Mouse (Mus musculus): ENCODE results near the gene Lipc.
A peak's percentile ranks its signal among the peaks of the same experiment; 100 is the strongest.

Gene Lipc

DNA sequence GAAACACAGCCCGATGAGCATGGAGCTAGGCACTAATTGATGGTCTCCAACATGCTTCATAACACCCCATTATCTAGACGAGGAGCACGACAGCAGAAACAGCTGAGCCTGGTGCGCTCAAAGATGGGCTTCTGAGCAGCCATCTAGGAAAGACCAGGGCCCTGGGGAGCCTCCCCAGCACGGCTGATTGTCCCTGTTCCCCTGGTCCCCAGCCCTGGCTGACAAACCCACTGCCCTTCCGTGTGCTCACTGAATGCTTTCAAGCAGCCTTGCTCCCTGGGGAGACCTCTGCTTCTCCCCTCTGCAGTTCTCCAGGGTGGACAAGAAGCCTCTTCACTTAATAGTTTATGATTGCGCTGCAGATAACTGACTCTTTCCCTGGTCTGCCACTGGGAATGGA is 35.5 kb downstream of the Lipc start:
- no peak for DNase-seq (ENCODE audit: low read depth in 1 of 2, low spot score in 2 of 2)

GRCm38 (mm10) chr9:70915356-70915685 is 36.7 kb downstream of the Lipc start:
- DNase-seq (ENCODE audit: low read depth in 1 of 2, low spot score in 2 of 2): no peak

DNA sequence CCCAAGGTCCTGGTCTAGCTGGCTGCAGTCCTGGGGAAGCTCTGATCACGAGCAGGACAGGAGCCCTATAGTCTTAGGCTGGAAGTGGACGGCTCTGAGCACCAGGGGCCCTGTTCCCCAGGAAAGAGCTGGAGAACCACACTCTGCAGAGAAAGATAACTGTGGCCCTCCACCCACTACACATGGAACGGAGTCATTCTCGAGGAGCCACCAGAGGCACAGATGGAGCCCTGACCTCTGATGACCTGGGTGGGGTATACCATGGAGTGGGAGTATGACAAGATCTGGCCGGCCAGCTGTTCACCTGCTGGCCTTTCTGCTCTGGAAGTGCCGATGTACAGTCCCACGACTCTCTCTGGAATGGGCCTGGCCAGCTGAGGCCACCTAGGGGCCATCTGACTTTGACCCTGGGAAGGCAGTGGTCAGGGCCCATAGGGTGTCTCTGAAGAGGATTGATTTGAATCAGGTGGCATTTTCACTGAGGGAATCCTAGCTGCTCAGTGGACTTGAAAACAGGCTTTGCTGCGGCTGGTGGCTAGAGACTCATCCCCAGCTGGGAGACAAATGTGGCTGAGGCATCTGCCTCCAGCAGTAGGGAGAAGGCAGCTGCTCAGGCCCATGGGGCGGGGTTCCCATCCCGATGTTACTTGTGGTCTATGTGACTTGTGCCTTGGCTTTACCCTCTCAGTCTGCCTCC is 37.2 kb downstream of the Lipc start:
- no peak for DNase-seq (ENCODE audit: low read depth in 1 of 2, low spot score in 2 of 2)

DNA sequence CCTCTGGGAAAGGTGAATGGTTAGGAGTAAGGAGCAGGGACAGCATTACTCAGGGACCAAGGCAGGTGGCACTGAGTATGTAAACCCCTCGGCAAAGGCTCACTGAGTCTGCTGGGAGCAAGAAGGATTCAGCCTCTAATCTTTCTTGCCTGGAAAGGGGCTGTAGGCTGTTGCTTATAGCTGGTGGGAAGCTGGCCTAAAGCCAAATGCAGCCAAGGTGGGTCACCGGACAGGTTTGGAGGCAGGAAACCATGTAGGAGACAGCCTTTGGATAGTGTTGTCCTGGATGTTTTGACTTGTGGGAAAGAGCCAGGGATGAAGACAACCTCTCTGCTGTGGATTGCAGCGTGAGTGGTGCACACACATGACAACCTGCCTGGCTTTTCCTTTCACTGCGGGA is 40.9 kb downstream of the Lipc start:
- no peak for DNase-seq (ENCODE audit: low read depth in 1 of 2, low spot score in 2 of 2)

DNA sequence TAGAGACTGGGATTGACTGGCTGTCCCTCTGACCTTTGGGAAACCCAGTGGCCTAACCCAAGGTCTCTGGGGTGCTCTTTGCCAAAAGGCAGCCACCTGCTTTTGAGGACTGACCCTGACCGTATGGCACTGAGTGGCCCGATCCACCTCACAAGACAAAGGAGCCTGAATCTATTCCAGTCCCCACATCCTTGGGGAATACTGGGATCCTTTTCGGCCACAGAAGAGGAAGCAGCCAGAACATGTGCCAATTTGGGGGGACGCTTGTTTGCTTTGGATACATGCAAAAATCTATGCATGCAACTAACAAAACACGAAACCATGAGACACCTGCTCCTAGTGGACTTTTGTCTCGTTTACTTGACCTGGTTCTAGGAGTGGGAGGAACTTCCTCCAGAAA is 41.7 kb downstream of the Lipc start:
- DNase-seq (ENCODE audit: low read depth in 1 of 2, low spot score in 2 of 2): no peak

- DNase-seq (ENCODE audit: low read depth in 1 of 2, low spot score in 2 of 2): no peak
Measured at GRCm38 (mm10) chr9:70902821-70903730, 49.0 kb downstream of the Lipc start.

GRCm38 (mm10) chr9:70894201-70894600 is 57.8 kb downstream of the Lipc start:
- no peak for DNase-seq (ENCODE audit: low read depth in 1 of 2, low spot score in 2 of 2)

DNA sequence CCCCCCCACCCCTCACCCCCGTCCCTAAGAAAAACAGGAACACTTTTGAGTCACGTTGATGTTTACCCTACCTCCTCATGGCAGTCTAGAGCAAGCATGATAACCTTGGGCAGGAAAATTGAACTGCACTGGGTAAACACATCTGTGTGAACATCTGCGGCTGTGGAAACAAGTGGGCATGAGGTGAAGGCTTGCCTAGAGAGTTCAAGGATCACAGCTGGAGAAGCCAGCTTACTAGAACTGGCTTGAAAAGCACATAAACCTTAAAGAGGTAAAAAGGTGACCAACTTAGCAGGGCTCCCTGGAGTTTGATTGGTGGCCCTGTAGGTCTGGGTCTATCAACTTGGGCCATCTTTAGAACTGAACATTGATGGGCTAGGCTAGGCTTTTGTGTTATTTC is 58.5 kb downstream of the Lipc start:
- no peak for DNase-seq (ENCODE audit: low read depth in 1 of 2, low spot score in 2 of 2)

- no peak for DNase-seq (ENCODE audit: low read depth in 1 of 2, low spot score in 2 of 2)
Measured at GRCm38 (mm10) chr9:70892627-70893026, 59.4 kb downstream of the Lipc start.

- DNase-seq (ENCODE audit: low read depth in 1 of 2, low spot score in 2 of 2): peak in 1 of 2 experiments; percentile 19
Measured at GRCm38 (mm10) chr9:70891431-70892133, 60.4 kb downstream of the Lipc start.

- DNase-seq (ENCODE audit: low read depth in 1 of 2, low spot score in 2 of 2): no peak
Measured at GRCm38 (mm10) chr9:70890736-70891135, 61.3 kb downstream of the Lipc start.

GRCm38 (mm10) chr9:70888969-70889368 is 63.1 kb downstream of the Lipc start:
- DNase-seq (ENCODE audit: low read depth in 1 of 2, low spot score in 2 of 2): no peak

DNA sequence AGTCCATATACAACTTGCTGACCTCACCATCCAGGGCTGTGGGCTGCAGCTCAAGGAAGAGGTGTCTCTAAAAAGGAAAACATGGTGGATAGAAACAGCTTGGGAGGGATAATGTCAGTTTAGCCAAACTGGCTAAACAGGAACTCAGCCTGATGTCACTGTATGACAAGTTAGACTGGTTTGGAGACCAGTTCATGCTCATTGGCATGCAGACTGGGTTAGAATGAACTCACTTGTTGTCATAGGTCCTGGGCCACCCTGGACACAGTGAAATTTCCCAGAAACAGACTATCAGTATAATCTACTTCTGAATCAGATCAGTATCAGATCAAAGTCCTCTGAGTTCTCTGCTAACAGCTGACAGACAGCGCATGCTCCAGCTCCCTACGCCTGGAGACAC is 63.5 kb downstream of the Lipc start:
- DNase-seq (ENCODE audit: low read depth in 1 of 2, low spot score in 2 of 2): no peak

DNA sequence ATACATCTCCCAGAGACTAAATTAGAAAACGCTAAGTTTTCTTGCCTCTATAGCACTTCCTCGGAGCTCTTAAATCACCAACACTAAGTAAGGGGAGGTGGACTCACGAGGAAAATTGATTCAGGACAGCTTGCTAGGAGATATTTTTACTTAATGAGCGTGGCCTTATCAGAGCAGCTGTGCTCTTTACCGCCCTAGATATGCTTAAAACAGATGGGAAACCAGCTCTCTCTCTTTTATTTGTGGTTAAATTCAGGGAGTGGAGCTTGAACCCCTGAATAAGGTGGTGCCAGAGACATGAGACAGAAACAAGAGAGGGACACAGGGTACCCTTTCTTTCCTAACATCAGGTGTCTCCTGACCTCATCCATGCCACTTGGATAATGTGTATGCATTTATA is 70.0 kb downstream of the Lipc start:
- no peak for DNase-seq (ENCODE audit: low read depth in 1 of 2, low spot score in 2 of 2)

GRCm38 (mm10) chr9:70878823-70879222 is 73.2 kb downstream of the Lipc start:
- DNase-seq (ENCODE audit: low read depth in 1 of 2, low spot score in 2 of 2): no peak

GRCm38 (mm10) chr9:70878157-70878556 is 73.9 kb downstream of the Lipc start:
- DNase-seq (ENCODE audit: low read depth in 1 of 2, low spot score in 2 of 2): no peak

DNA sequence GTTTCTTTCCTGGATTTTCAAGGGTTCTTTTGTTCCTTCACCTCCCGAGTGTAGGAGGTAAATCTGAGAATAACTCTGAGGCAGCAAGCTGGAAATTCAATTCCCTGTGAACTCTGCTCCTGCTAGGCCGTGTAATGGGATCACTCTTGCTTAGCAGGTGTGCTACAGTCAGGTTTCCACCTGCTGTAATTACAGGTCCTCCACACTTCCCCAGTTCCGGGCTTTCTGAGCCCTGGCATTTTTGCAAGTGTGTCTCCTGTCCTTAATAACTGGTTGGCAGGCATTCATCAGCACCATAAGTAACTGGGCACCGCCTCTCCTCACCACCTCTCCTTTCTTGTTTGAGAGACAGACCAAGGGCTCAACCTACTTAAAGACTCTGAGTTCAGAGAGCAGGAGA is 76.5 kb downstream of the Lipc start:
- no peak for DNase-seq (ENCODE audit: low read depth in 1 of 2, low spot score in 2 of 2)

GRCm38 (mm10) chr9:70875059-70875458 is 77.0 kb downstream of the Lipc start:
- DNase-seq (ENCODE audit: low read depth in 1 of 2, low spot score in 2 of 2): no peak

- no peak for DNase-seq (ENCODE audit: low read depth in 1 of 2, low spot score in 2 of 2)
Measured at GRCm38 (mm10) chr9:70872675-70873074, 79.4 kb downstream of the Lipc start.

DNA sequence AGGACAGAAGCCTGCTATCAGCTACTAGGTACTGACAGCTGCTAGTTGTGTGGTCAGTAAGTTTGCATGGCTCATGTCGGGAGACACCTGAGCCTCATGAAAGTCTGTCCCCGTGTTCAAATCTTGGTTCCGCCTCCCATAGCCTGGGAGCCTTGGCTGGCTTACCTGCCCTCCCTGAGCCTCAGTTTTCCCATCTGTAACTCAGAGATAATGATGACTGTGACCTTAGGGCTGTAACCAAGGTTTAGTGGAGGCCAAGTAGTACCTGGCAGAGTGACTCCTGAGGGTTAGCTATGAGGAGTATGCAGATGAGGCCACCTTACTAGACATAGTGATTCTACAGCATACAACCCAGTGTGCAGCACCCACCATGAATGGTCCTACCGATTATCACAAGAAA is 81.7 kb downstream of the Lipc start:
- DNase-seq (ENCODE audit: low read depth in 1 of 2, low spot score in 2 of 2): no peak

GRCm38 (mm10) chr9:70869169-70869873 is 82.7 kb downstream of the Lipc start:
- DNase-seq (ENCODE audit: low read depth in 1 of 2, low spot score in 2 of 2): no peak

Measured in monocyte, adult 2 months (primary cell).